Mouse (Mus musculus) heart, adult 11 months (tissue): Measurements from ENCODE around the gene Olfr514.
"Not testable (repeated sequence)": the region's sequence is repeated elsewhere in the genome, so short reads cannot be mapped to it uniquely, and the experiment has no call there.

Experiments used
- DNase-seq: peaks from one replicate; pipeline ENCODE4 v3.0.0; 2022

Olfr514 gene

GRCm38 (mm10) chr7:108825897-108826296 is at the start of gene Olfr514:
Gene Olfr514, minus strand, starts transcription at chr7:108825997.
- no peak for DNase-seq

- DNase-seq, result no peak
These were observed 46.5 kb upstream of the Olfr514 start, which contains the start of gene Olfr517 for GRCm38 (mm10) chr7:108872279-108872678. Gene Olfr517, minus strand, starts transcription at chr7:108872379.

GRCm38 (mm10) chr7:108850429-108850828 is 24.6 kb upstream of the Olfr514 start, which contains the start of gene Olfr516:
Gene Olfr516, minus strand, starts transcription at chr7:108850529.
- DNase-seq, result peak; percentile 24

GRCm38 (mm10) chr7:108814593-108815215 is 11.1 kb downstream of the Olfr514 start:
- not testable (repeated sequence) for DNase-seq

- DNase-seq, result peak; percentile 73
These were observed 28.4 kb downstream of the Olfr514 start for GRCm38 (mm10) chr7:108797205-108797933.
